Mouse (Mus musculus) midbrain, embryonic 14.5 days (tissue): ENCODE data around the gene Kif19a. TPM values are rescaled to one million over a fixed set of nuclear protein-coding genes. Genes with fewer than 3 reads are reported as not detected.

ENCODE experiments used
- ATAC-seq: fragments of 200-750 bp; cut with Nextera tagmentation; 2 replicates; pipeline ENCODE4 v1.8.0; 2017; ENCODE audit warnings: moderate number of reproducible peaks, moderate library complexity; ENCODE audit not compliant: low FRiP score, low TSS enrichment
- DNase-seq: peaks from one replicate; pipeline ENCODE4 v3.0.0-alpha.2; 2015
- H3K27ac ChIP-seq: fragments of 300-500 bp; sonication (generic); replicated peaks from 2 replicates; pipeline ENCODE4 v1.5.1; 2014; ENCODE audit warnings: mild to moderate bottlenecking, low read depth, low read length, moderate library complexity
- H3K27me3 ChIP-seq: fragments of 300-500 bp; sonication (generic); 2 replicates; pipeline ENCODE4 v1.6.1; 2014; ENCODE audit warnings: low read length, control low read depth, mixed read lengths; ENCODE audit not compliant: control insufficient read depth, insufficient read depth
- H3K36me3 ChIP-seq: fragments of 300-500 bp; sonication (generic); 2 replicates; pipeline ENCODE4 v1.6.1; 2014; ENCODE audit warnings: low read length, control low read depth; ENCODE audit not compliant: control insufficient read depth, insufficient read depth
- H3K4me1 ChIP-seq: fragments of 300-500 bp; sonication (generic); 2 replicates; pipeline ENCODE4 v1.6.1; 2014; ENCODE audit warnings: mild to moderate bottlenecking, antibody characterized with exemption, low read length, control low read depth; ENCODE audit not compliant: control insufficient read depth, insufficient read depth
- H3K4me2 ChIP-seq: fragments of 300-500 bp; sonication (generic); 2 replicates; pipeline ENCODE4 v1.6.1; 2014; ENCODE audit warnings: mild to moderate bottlenecking, low read length, moderate library complexity
- H3K4me3 ChIP-seq: fragments of 300-500 bp; sonication (generic); replicated peaks from 2 replicates; pipeline ENCODE4 v1.5.1; 2014; ENCODE audit warnings: low read depth, low read length
- H3K9ac ChIP-seq: fragments of 300-500 bp; sonication (generic); replicated peaks from 2 replicates; pipeline ENCODE4 v1.6.1; 2014; ENCODE audit warnings: mild to moderate bottlenecking, low read length, moderate library complexity
- H3K9me3 ChIP-seq: fragments of 300-500 bp; sonication (generic); 2 replicates; pipeline ENCODE4 v1.6.1; 2016; ENCODE audit warnings: low read length, control low read depth, mixed read lengths; ENCODE audit not compliant: control insufficient read depth
- WGBS: fragments of 180-500 bp; shearing (Covaris S2); extraction: QIAGEN DNeasy Blood & Tissue Kit; methylation state at CpG from one replicate; pipeline ENCODE4 v1.1.7; 2014; 5-methylcytosine and 5-hydroxymethylcytosine counted together
- polyA plus RNA-seq: library from polyadenylated mRNA; unstranded; fragments of >200 nt; fragmentation: Nextera tagmentation; extraction: Ambion mirVana; gene quantifications from 2 replicates; pipeline ENCODE4 v1.2.1, GENCODE M21; 2014

Gene Kif19a
- polyA plus RNA-seq, 1 experiment from 2014 or later, result 0.88 TPM

GRCm38 (mm10) chr11:114790171-114790570, 25.0 kb downstream of the Kif19a start:
- no peak overlapping the region for H3K9ac ChIP-seq
- no peak for ATAC-seq
- no peak overlapping the region for H3K27ac ChIP-seq
- H3K9me3 ChIP-seq, result no peaks in the 10 kb centered on the region
- no peak for DNase-seq
- WGBS, result 75% methylated on average over 12 of the region's 12 CpGs
- H3K4me3 ChIP-seq, result no peak overlapping the region
- no peak overlapping the region for H3K4me2 ChIP-seq
- peaks cover 39% of the 10 kb centered on the region for H3K4me1 ChIP-seq
- peaks cover 27% of the 10 kb centered on the region for H3K27me3 ChIP-seq
- H3K36me3 ChIP-seq, result no peaks in the 10 kb centered on the region

GRCm38 (mm10) chr11:114790841-114791240, 25.7 kb downstream of the Kif19a start:
- peak overlapping the region; percentile 61; the same call in 1 of the 2 replicates for H3K9ac ChIP-seq
- H3K27me3 ChIP-seq, result peaks cover 20% of the 10 kb centered on the region
- ATAC-seq (no peak), DNase-seq (no peak)
- WGBS, result 48% methylated on average over 4 of the region's 4 CpGs
- no peaks in the 10 kb centered on the region for H3K9me3 ChIP-seq
- H3K4me2 ChIP-seq, result peak overlapping the region; percentile 94
- H3K36me3 ChIP-seq, result no peaks in the 10 kb centered on the region
- H3K4me3 ChIP-seq, result peak overlapping the region; percentile 47
- no peak overlapping the region for H3K27ac ChIP-seq
- peaks cover 43% of the 10 kb centered on the region for H3K4me1 ChIP-seq

- H3K9ac ChIP-seq, result peak overlapping the region; percentile 61
- H3K4me1 ChIP-seq, result peaks cover 49% of the 10 kb centered on the region
- WGBS, result 7% methylated on average over 50 of the region's 50 CpGs
- H3K27ac ChIP-seq, result peak overlapping the region; percentile 70
- peak overlapping the region; percentile 94 for H3K4me2 ChIP-seq
- no peak for ATAC-seq
- H3K4me3 ChIP-seq, result peak overlapping the region; percentile 47
- H3K36me3 ChIP-seq, result no peaks in the 10 kb centered on the region
- H3K9me3 ChIP-seq, result no peaks in the 10 kb centered on the region
- peaks cover 17% of the 10 kb centered on the region for H3K27me3 ChIP-seq
- peak; percentile 67 for DNase-seq
Observed at GRCm38 (mm10) chr11:114791351-114791889, 26.2 kb downstream of the Kif19a start.

GRCm38 (mm10) chr11:114791891-114792411, 26.8 kb downstream of the Kif19a start:
- no peaks in the 10 kb centered on the region for H3K36me3 ChIP-seq
- peak overlapping the region; percentile 94 for H3K4me2 ChIP-seq
- H3K4me3 ChIP-seq, result peak overlapping the region; percentile 47
- H3K27ac ChIP-seq, result peak overlapping the region; percentile 70
- ATAC-seq (no peak), DNase-seq (peak; percentile 85)
- H3K27me3 ChIP-seq, result peaks cover 14% of the 10 kb centered on the region
- WGBS, result 1% methylated on average over 59 of the region's 59 CpGs
- peaks cover 54% of the 10 kb centered on the region for H3K4me1 ChIP-seq
- H3K9me3 ChIP-seq, result no peaks in the 10 kb centered on the region
- H3K9ac ChIP-seq, result peak overlapping the region; percentile 61

- 48% methylated on average over 5 of the region's 5 CpGs for WGBS
- peaks cover 9% of the 10 kb centered on the region for H3K27me3 ChIP-seq
- no peaks in the 10 kb centered on the region for H3K9me3 ChIP-seq
- no peaks in the 10 kb centered on the region for H3K36me3 ChIP-seq
- 0 out of 2 replicates have a peak overlapping the region, but pooled peaks have one; percentile 14 for H3K9ac ChIP-seq
- H3K4me2 ChIP-seq, result peak overlapping the region; percentile 94
- DNase-seq, result no peak
- H3K4me1 ChIP-seq, result peaks cover 58% of the 10 kb centered on the region
- H3K4me3 ChIP-seq, result 0 out of 2 replicates have a peak overlapping the region, but pooled peaks have one; percentile 47
- no peak for ATAC-seq
- 0 out of 2 replicates have a peak overlapping the region, but pooled peaks have one; percentile 37 for H3K27ac ChIP-seq
Observed at GRCm38 (mm10) chr11:114792931-114793494, 27.8 kb downstream of the Kif19a start.

GRCm38 (mm10) chr11:114793868-114794545, 28.8 kb downstream of the Kif19a start:
- no peak for ATAC-seq
- WGBS, result 45% methylated on average over 19 of the region's 19 CpGs
- Histone ChIP-seq H3K9ac (peak overlapping the region; percentile 4; the same call in 1 of the 2 replicates), H3K4me3 (peak overlapping the region; percentile 19), H3K27ac (peak overlapping the region; percentile 95), H3K4me2 (peak overlapping the region; percentile 94), H3K4me1 (peaks cover 55% of the 10 kb centered on the region), H3K9me3 (no peaks in the 10 kb centered on the region), H3K36me3 (no peaks in the 10 kb centered on the region), H3K27me3 (peaks cover 9% of the 10 kb centered on the region)
- DNase-seq, result no peak

GRCm38 (mm10) chr11:114794691-114795090, 29.5 kb downstream of the Kif19a start:
- peak overlapping the region; percentile 94 for H3K4me2 ChIP-seq
- peak overlapping the region; percentile 95 for H3K27ac ChIP-seq
- ATAC-seq (peak; percentile 12), DNase-seq (no peak)
- peak overlapping the region; percentile 35 for H3K4me3 ChIP-seq
- H3K4me1 ChIP-seq, result peaks cover 53% of the 10 kb centered on the region
- H3K36me3 ChIP-seq, result no peaks in the 10 kb centered on the region
- H3K9ac ChIP-seq, result peak overlapping the region; percentile 41; the same call in 1 of the 2 replicates
- H3K9me3 ChIP-seq, result no peaks in the 10 kb centered on the region
- 10% methylated on average over 4 of the region's 4 CpGs for WGBS
- peaks cover 9% of the 10 kb centered on the region for H3K27me3 ChIP-seq

- Histone ChIP-seq H3K36me3 (no peaks in the 10 kb centered on the region), H3K4me1 (peaks cover 53% of the 10 kb centered on the region), H3K9me3 (no peaks in the 10 kb centered on the region), H3K27me3 (peaks cover 5% of the 10 kb centered on the region), H3K27ac (peak overlapping the region; percentile 95), H3K4me3 (peak overlapping the region; percentile 35), H3K4me2 (peak overlapping the region; percentile 94), H3K9ac (peak overlapping the region; percentile 41)
- 1% methylated on average over 7 of the region's 7 CpGs for WGBS
- peak; percentile 80 for ATAC-seq
- DNase-seq, result peak; percentile 90
Observed at GRCm38 (mm10) chr11:114795231-114795746, 30.1 kb downstream of the Kif19a start.
